Mouse (Mus musculus) bone marrow, adult 2 months (tissue): ENCODE results near the gene AC134908.4. TPM values are rescaled to one million over a fixed set of nuclear protein-coding genes. Genes with fewer than 3 reads are reported as not detected.
A peak's percentile ranks its signal among the peaks of the same experiment; 100 is the strongest.

Experiments
- H3K27ac ChIP-seq: fragments of 200-500 bp; 2 replicates; pipeline ENCODE4 v1.5.1; 2012; ENCODE audit warnings: low read depth, mild to moderate bottlenecking, control low read depth, inconsistent platforms, low read length; ENCODE audit not compliant: control insufficient read depth, poor library complexity, insufficient read depth
- H3K4me1 ChIP-seq: fragments of 200-500 bp; 2 replicates; pipeline ENCODE4 v1.6.1; 2011; ENCODE audit warnings: low read length; ENCODE audit not compliant: control insufficient read depth, insufficient read depth
- H3K4me3 ChIP-seq: fragments of 200-500 bp; replicated peaks from 2 replicates; pipeline ENCODE3; 2011; ENCODE audit warnings: mild to moderate bottlenecking, low read depth, low read length, control low read depth; ENCODE audit not compliant: control insufficient read depth
- CTCF ChIP-seq: fragments of 200-500 bp; IDR thresholded peaks from 2 replicates; pipeline ENCODE4 v1.5.1; 2011; ENCODE audit warnings: low read length, control low read depth; ENCODE audit not compliant: control insufficient read depth, insufficient read depth
- POLR2A ChIP-seq: fragments of 200-500 bp; IDR thresholded peaks from 2 replicates; pipeline ENCODE4 v1.6.1; 2011; ENCODE audit warnings: low read depth, mild to moderate bottlenecking, control low read depth, low read length, borderline replicate concordance; ENCODE audit not compliant: control insufficient read depth
- WGBS: fragments of 180-500 bp; shearing (Covaris S2); methylation state at CpG from one replicate; pipeline ENCODE4 v1.1.7; 2018; 5-methylcytosine and 5-hydroxymethylcytosine counted together
- polyA plus RNA-seq: library from polyadenylated mRNA; stranded (reverse); fragments of >200 nt; gene quantifications from 2 replicates; pipeline ENCODE4 v1.2.4, GENCODE M21; 2011; ENCODE audit warnings: low replicate concordance; ENCODE audit not compliant: missing spikeins, insufficient read depth, insufficient read length

The AC134908.4 gene
- polyA plus RNA-seq = 4.6 TPM in 1 of 2 replicates, not detected in the other

DNA sequence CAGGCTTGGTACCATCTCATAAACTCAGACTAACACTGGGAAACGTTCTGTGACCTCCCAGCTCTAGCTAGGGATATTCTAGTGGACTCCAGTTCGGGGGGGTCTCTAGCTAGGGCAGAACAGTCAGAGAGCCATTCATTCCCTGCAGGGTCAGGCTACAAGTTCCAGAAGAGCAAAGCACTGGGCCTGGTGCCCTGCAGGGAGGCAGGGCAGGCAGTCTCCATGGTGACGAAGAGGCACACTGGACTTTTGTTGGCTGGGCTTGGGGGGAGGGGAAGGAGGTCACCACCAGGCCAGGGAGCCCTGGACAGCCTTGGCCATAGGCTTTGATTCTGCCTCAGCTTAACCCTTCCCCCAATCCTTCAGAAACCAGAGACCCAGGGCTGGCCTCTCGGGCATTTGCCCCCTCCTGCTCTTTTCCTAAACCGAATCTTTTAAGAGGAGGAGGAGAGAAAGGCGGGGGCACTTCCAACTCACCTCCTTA is at the start of gene AC134908.4:
Gene AC134908.4, minus strand, starts transcription at position 51 of the 484 bp plus-strand sequence.
- WGBS = 54% methylated on average over 6 of the region's 6 CpGs
- Histone ChIP-seq H3K4me1 (peaks cover 7% of the 10 kb centered on the region), H3K27ac (peak within 1 kb of the TSS; percentile 22; the same call in 1 of the 2 replicates), H3K4me3 (peak within 1 kb of the TSS; percentile 67)
- TF ChIP-seq POLR2A = no peak
- TF ChIP-seq CTCF = no peak

DNA sequence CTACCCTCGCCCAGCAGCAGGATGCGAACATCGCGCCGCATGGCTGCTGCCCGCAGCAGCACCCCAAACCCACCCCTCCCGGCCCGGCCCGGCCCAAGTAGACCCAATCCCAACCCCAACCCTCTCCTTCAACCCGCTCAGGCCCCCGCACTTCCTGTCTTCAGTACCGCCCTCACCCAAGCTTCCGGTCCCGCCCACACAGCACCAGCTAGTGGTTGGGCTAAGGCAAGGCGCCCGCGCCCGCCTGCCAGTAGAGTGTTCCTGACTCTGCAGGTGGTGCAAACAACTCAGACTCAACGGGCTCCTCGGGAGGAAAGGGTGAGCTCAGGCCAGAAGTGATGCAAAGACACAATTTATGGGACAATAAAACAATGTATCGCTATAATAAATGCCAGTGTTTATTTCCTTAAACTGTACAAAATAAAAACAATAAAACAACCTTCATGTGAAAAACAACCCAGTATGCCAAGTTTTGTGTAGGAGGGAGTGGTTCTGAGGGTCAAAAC is 49.0 kb upstream of the AC134908.4 start, which contains the start of gene Rhot2:
Gene Rhot2, minus strand, starts transcription at position 456 of the 506 bp plus-strand sequence.
- Histone ChIP-seq H3K4me1 (peaks cover 7% of the 10 kb centered on the region), H3K27ac (peak within 1 kb of the TSS; percentile 82), H3K4me3 (peak within 1 kb of the TSS; percentile 78)
- TF ChIP-seq CTCF (peak; percentile 44; the same call in 1 of the 2 replicates), POLR2A (peak; percentile 68; the same call in 1 of the 2 replicates)
- WGBS = under 1% methylated on average over 21 of the region's 21 CpGs

DNA sequence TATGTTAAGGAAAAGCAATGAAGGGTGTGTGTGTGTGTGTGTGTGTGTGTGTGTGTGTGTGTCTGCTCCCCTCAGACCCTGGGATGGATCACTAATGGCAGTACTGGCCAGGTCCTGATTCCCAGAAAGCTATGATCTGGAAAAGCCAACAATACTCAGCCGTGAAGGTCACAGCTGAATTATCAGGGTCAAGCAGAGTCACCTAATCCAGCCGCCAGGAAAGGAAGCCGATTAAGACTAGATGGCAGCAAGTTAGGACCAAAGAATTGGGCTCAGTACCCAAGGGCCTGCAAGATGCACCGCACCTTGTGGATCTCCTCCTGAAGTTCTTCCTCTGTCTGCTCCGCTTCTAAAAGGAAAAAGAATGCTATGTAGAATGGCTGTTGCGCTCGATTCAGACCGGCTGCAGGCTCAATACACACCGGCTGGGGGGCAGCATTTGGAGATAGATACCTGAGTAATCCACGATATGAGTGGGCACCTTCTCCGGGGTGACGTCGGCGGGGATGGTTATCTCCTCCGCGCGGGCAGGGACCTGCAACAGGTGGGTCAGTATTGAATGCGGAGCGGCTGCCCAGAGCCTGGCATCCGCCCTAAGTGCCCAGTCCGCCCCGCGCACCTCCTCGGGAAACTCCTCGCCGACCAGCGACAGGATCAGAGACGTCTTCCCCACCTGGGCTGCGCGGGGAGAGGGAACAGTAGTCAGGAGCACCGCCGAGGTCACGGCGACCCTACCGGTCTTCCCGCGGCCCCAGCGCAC is 48.4 kb upstream of the AC134908.4 start:
- TF ChIP-seq POLR2A (no peak), CTCF (no peak)
- Histone ChIP-seq H3K4me1 (peaks cover 7% of the 10 kb centered on the region), H3K4me3 (peak overlapping the region; percentile 78), H3K27ac (peak overlapping the region; percentile 82)
- 3% methylated on average over 38 of the region's 38 CpGs for WGBS

DNA sequence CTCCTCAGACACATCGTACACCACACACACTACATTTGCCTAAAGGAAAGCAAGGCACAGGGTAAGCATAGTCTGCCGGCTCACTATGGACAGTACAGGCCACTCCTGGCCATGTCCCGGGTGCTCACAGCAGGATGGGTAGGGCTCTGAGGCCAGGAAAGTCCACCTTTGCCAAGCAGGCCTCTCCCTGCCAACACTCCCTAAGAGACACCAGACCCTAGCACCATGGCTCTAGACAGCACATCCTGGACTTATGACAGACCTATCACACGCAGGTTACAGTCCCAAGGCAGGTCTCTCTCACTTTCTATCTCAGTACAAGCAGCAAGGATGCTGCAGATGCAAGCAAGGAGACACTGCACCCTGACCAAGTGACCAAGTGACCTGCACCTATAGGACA is 47.7 kb upstream of the AC134908.4 start:
- Histone ChIP-seq H3K4me1 (peaks cover 7% of the 10 kb centered on the region), H3K4me3 (peak overlapping the region; percentile 78), H3K27ac (no peak overlapping the region)
- TF ChIP-seq POLR2A (no peak), CTCF (no peak)
- WGBS = 92% methylated on average over 4 of the region's 4 CpGs

DNA sequence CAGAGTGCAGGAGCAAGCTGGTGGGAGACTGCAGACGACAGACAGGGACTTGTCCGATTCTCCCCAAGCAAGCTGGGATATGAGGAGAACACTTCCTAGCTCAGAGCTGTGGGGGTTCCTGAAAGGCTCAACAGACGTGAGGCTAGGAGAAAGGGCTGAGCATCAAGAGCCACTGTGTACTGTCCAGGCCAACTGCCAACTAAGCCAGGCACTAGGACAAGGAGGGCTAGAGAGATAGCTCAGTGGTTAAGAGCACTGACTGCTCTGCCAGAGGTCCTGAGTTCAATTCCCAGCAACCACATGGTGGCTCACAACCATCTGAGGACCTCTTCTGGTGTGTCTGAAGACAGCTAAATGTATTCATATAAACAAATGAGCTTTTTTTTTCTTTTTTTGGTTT is 47.0 kb upstream of the AC134908.4 start:
- WGBS = 83% methylated on average over 3 of the region's 3 CpGs
- H3K4me1 ChIP-seq = peaks cover 7% of the 10 kb centered on the region
- H3K4me3 ChIP-seq = no peak overlapping the region

DNA sequence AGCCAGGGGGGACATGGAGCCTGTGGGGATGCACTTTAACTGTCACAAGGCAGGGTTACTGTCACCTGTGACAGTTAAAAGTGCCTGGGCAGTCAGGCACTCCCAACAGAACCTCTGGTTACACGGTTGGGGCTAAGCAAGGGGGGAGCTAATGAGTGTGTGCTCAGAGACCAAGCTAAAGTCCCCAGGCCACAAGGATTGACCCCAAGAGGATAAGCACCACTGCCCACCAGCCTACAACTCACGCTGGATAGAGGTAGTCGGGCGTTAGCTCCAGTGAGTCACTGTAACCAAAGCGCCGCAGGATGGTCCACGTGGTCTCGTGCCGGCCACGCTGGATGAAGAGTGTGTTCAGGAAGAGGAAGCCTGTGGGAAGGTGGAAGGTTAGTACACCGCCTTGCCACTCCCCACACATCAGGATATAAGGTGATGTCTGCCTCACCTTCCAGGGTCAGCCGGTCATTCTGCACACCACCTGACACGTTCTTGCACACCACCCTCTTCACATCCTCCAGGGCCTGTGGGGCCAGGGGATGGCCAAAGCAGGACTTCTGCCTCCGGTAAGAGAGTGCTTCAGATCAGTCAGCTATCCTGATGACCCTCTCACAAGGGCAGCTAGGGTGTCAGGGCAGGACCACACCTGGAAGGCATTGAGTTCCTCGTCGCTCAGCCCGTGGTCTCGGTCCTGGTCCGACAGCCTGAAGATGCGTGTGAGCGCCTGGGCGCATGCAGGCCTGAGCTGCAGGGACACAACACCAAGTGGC is 45.8 kb upstream of the AC134908.4 start, which contains the start of gene Gm20683:
Gene Gm20683, minus strand, starts transcription at position 647 of the 764 bp plus-strand sequence.
- Histone ChIP-seq H3K4me3 (no peak within 1 kb of the TSS), H3K4me1 (peaks cover 7% of the 10 kb centered on the region), H3K27ac (no peak within 1 kb of the TSS)
- 91% methylated on average over 22 of the region's 22 CpGs for WGBS
- no peak for TF ChIP-seq POLR2A
- no peak for TF ChIP-seq CTCF

More for the DNA sequence above, 47.0 kb upstream of the AC134908.4 start:
- TF ChIP-seq POLR2A = no peak
- TF ChIP-seq CTCF = no peak
- H3K27ac ChIP-seq = no peak overlapping the region

DNA sequence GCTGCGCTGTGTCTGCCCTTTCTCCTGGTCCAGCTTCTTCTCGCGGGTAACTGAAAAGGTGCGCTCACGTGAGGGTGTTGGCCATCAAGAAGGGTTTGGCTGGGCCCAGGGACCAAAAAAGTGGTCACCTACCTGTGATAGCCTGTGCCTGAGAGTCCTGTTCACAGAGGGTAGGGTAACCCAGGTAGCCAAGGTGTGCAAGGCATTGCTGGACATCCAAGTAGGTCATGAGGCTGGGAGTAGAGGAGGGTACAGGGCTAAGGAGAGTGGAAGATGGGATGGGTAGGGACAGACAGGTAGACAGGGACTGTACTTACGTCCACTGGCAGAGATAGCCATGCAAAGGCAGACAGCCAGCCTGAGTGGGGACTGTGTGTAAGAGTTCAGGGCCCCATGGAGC is 45.1 kb upstream of the AC134908.4 start:
- Histone ChIP-seq H3K27ac (no peak overlapping the region), H3K4me3 (no peak overlapping the region), H3K4me1 (peaks cover 7% of the 10 kb centered on the region)
- no peak for TF ChIP-seq POLR2A
- TF ChIP-seq CTCF = no peak
- WGBS = 94% methylated on average over 6 of the region's 6 CpGs
